Mouse (Mus musculus) CD4-positive, CD25-positive, alpha-beta regulatory T cell, adult 2 months (primary cell): ENCODE results near the gene Clasp1.

Experiments
- DNase-seq: peaks from one replicate; pipeline ENCODE4 v3.0.0-alpha.2; 2012; ENCODE audit warnings: low read depth, low spot score

The Clasp1 gene

DNA sequence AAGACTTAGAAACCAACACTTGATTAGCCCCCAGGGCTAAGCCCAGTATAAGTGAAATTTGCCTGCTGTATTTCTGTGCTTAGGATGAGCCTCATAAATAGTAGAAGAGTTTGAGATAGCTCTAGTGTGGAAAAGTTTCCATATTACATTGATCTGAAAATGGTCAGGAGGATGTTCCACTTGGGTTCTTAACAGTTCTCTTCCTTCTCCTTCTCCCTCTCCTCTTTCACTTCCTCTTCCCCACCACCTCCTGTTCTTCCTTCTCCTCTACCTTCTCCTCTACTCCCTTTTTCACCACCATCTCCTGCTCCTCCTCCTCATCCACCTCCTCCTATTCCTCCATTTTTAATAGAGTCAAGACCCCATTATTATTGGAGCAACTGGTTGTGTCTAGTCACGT lies 59.4 kb downstream of the Clasp1 start:
- no peak for DNase-seq

- DNase-seq: no peak
Observed at GRCm38 (mm10) chr1:118450891-118451450, 62.1 kb downstream of the Clasp1 start.

GRCm38 (mm10) chr1:118453577-118453976 lies 64.7 kb downstream of the Clasp1 start:
- DNase-seq: no peak

- DNase-seq: no peak
Observed at GRCm38 (mm10) chr1:118454817-118455216, 66.0 kb downstream of the Clasp1 start.

- DNase-seq: no peak
Observed at GRCm38 (mm10) chr1:118457256-118457882, 68.5 kb downstream of the Clasp1 start.

GRCm38 (mm10) chr1:118457883-118458259 lies 69.0 kb downstream of the Clasp1 start:
- DNase-seq: no peak

DNA sequence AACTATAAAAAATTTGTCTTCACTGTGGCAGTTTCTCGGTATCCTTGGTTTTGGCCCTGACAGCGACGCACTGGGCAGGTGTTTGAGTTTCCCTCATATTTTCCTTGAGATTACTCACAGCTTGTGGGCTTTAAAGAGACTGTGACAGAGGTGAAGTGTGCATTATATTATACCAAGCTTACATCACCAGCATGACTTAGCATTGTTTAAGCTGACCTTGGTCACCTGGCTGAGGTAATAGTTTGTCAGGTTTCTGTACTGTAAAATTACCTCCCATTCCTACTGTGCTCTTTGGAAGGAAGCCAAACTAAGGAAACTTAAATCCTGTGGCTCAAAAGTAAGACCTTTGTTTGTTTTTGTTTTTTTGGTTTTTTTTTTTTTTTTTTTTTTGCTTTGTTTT lies 69.4 kb downstream of the Clasp1 start:
- DNase-seq: no peak

GRCm38 (mm10) chr1:118458963-118459920 lies 70.4 kb downstream of the Clasp1 start:
- DNase-seq: peak; percentile 97

DNA sequence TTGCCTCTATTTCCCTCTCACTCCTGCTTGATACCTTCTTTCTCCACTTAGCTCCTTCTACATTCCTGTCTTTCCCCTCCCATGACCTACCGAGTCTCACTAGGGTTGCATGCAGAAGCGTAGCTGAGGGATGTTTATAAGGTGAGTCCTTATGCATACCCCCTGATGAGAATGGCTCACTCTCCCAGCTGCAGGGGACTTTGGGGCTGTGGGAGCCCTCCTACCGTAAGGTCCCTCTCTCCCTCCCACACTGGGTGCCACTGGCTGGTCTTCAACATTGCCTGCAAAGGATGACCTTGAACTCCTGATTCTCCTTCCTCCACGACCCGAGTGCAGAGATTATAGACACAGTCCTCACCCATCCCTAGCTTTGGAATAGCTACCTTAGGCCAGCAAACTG lies 71.9 kb downstream of the Clasp1 start:
- DNase-seq: no peak

GRCm38 (mm10) chr1:118466041-118466440 lies 77.2 kb downstream of the Clasp1 start:
- DNase-seq: peak; percentile 25

DNA sequence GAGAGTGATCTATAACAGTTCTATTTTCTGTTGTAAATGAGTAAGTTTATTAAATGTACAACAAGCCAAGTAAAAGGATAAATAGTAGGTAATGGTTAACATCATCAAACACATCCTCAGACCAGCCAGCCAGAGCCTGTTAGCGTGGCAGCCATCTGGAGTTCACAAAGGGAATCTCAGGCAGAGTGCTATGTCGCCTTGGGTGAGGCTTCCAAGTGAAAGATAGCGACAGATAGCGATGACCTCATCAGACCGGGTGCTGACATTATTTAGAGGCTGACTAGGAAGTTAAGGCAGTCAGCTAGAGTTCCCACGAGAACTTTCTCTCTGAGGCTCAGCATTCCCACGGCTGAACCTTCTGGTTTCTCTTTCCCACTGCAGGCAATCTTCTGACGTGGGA lies 83.5 kb downstream of the Clasp1 start:
- DNase-seq: no peak

DNA sequence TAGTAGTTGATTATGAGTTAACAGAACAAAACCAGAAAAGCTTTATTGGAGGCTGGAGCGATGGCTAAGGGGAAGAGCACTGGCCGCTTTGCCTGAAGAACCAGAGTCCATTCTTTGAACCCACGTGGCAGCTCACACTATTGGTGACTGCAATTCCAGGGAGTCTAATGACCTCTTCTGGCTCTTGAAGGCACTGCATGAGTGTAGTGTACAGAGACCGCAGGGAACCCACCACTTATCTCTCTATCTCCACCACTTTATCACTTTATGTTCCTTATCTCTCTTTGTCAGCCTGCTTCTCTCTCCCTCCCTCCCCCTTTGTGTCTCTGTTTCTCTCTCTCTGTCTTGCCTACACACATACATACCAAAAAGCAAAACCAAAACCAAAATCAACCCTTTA lies 88.1 kb downstream of the Clasp1 start:
- DNase-seq: peak; percentile 64

DNA sequence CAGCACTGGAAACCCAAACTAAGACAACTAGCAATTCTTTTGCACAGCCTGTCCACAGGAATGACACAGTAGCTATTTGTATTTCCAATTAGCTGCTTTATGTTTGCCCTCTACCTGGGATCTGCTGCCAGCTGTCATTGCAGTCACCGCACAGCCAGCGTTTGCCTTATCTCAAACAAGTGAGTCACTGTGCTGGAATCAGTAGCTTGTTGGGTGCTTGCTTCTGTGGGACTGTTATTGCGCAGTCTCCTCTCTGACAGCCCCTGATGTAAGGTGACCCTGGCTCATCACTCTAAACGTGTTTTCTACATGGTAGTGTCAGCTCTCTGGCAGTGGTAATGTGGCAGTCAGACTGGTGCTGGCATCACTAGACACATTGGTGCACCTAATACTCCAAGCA lies 90.4 kb downstream of the Clasp1 start:
- DNase-seq: no peak

DNA sequence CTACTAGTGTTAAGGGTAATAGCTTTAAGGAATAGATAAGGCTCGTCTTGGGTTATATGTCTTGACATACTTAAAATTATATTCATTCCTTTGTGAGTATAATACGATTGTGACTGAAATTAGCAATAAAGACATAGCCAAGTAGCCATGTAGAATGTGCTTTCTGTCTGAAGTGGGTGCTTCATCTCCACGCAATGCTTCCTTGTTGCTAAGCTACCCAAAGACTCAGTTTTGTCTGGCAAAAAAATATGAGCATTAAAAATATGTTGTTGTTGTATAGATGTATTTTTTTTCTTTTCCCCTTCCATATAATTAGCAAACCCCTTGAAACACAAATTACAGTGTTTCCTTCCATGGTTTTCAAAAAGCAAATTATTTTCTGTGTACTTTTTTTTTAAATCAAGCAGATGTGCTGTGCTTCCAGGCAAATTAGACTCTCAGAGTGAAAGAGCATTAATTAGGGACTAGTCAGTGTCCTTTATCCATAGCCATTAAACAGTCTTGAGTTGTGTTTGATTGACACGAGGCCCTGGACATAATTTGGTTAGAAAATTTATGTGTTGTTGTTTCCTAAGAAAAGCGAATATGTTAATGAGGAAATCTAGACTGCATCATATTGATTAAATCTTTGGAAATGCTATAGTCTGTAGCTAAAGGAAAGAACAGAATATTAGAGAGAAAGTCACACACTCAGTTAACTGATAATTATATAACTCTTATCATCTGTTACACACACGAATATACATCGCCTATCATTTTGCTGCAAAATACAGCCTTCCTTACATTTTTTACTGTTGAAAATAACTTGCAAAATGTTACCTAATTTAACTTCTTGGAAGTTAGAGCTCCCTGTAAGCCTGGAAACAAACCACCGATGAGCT lies 91.9 kb downstream of the Clasp1 start:
- DNase-seq: no peak

- DNase-seq: no peak
Observed at GRCm38 (mm10) chr1:118481365-118481702, 92.5 kb downstream of the Clasp1 start.

DNA sequence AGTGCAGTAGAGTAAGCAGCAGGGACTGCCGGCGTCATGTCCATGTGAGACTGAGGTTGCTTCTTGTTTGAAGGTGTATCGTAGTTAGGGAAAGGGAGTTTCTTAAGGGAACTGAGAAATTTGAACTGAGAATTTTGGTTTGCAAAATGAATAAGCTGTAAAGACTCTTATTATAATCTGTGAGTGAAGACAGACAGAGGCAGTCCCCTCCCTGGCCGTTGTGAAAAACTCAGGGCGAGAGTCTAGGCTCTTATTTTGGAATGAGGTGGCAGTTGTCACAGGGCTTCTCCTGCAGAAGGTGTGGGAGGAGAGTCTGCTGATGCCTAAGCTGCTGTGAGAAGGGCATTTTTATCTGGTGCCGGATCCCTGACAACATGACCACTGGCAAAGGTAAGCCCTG lies 92.8 kb downstream of the Clasp1 start:
- DNase-seq: no peak

GRCm38 (mm10) chr1:118482285-118483019 lies 93.6 kb downstream of the Clasp1 start:
- DNase-seq: no peak

GRCm38 (mm10) chr1:118483504-118484096 lies 94.7 kb downstream of the Clasp1 start:
- no peak for DNase-seq

- DNase-seq: no peak
Observed at GRCm38 (mm10) chr1:118485572-118485971, 96.7 kb downstream of the Clasp1 start.

- no peak for DNase-seq
Observed at GRCm38 (mm10) chr1:118486021-118486420, 97.2 kb downstream of the Clasp1 start.

DNA sequence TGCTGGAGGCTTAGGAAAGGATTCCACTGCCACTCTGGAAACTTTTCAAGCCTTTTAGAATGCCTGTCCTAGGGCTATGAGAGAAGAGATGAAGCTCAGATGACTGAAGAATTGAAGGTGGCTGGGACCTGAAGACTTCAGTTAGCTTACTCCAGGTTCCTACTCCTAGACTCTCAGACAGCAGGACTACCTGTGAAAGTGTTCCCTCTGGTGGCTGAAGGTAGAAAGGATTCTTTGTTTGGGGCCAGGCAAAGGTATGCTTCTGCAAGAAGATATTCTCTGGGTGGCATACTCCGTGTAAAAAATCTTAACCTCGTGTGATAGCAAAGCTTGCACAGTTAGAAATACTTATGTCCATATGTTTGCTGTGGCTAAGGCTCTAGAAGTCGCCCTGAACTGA lies 104.0 kb downstream of the Clasp1 start:
- DNase-seq: peak; percentile 33
